Mouse (Mus musculus) liver, embryonic 16.5 days (tissue): ENCODE measurements around the gene Ppp6r1. TPM values are rescaled to one million over a fixed set of nuclear protein-coding genes. Genes with fewer than 3 reads are reported as not detected.

ENCODE experiments used
- ATAC-seq: fragments of 200-750 bp; cut with Nextera tagmentation; 2 replicates; pipeline ENCODE4 v1.8.0; 2017; ENCODE audit warnings: low read depth, mild to moderate bottlenecking, moderate number of reproducible peaks, moderate library complexity
- H3K27ac ChIP-seq: fragments of 300-500 bp; sonication (generic); 2 replicates; pipeline ENCODE4 v1.5.1; 2014; ENCODE audit warnings: mild to moderate bottlenecking, low read length
- H3K27me3 ChIP-seq: fragments of 300-500 bp; sonication (generic); 2 replicates; pipeline ENCODE4 v1.6.1; 2014; ENCODE audit warnings: low read depth, low read length, mixed read lengths; ENCODE audit not compliant: control insufficient read depth, insufficient read depth
- H3K36me3 ChIP-seq: fragments of 300-500 bp; sonication (generic); 2 replicates; pipeline ENCODE4 v1.6.1; 2014; ENCODE audit warnings: mild to moderate bottlenecking; ENCODE audit not compliant: control insufficient read depth, insufficient read depth
- H3K4me1 ChIP-seq: fragments of 300-500 bp; sonication (generic); 2 replicates; pipeline ENCODE4 v1.6.1; 2014; ENCODE audit warnings: low read depth, low read length, mixed read lengths; ENCODE audit not compliant: control insufficient read depth
- H3K4me2 ChIP-seq: fragments of 300-500 bp; sonication (generic); 2 replicates; pipeline ENCODE4 v1.6.1; 2014; ENCODE audit warnings: low read depth, low read length, mixed read lengths
- H3K4me3 ChIP-seq: fragments of 300-500 bp; sonication (generic); 2 replicates; pipeline ENCODE4 v1.5.1; 2014; ENCODE audit warnings: low read depth, mild to moderate bottlenecking, low read length
- H3K9ac ChIP-seq: fragments of 300-500 bp; sonication (generic); 2 replicates; pipeline ENCODE4 v1.6.1; 2014; ENCODE audit warnings: low read depth, low read length
- H3K9me3 ChIP-seq: fragments of 300-500 bp; sonication (generic); replicated peaks from 2 replicates; pipeline ENCODE4 v1.6.1; 2016; ENCODE audit warnings: low read length; ENCODE audit not compliant: control insufficient read depth
- WGBS: fragments of 180-500 bp; shearing (Covaris S2); extraction: QIAGEN DNeasy Blood & Tissue Kit; methylation state at CpG from one replicate; pipeline ENCODE4 v1.1.7; 2014; ENCODE audit not compliant: insufficient replicate concordance; 5-methylcytosine and 5-hydroxymethylcytosine counted together
- polyA plus RNA-seq: library from polyadenylated mRNA; unstranded; fragments of >200 nt; fragmentation: Nextera tagmentation; extraction: Ambion mirVana; gene quantifications from 2 replicates; pipeline ENCODE4 v1.2.1, GENCODE M21; 2015

Gene Ppp6r1
- polyA plus RNA-seq, 1 experiment from 2014 or later, result 3.4 TPM

- no peak for ATAC-seq
- Histone ChIP-seq H3K27ac (no peak overlapping the region), H3K4me2 (no peak overlapping the region), H3K4me3 (no peak overlapping the region), H3K4me1 (peaks cover 15% of the 10 kb centered on the region), H3K27me3 (no peaks in the 10 kb centered on the region), H3K9me3 (no peaks in the 10 kb centered on the region), H3K9ac (no peak overlapping the region), H3K36me3 (peaks cover 8% of the 10 kb centered on the region)
- 68% methylated on average over 2 of the region's 2 CpGs for WGBS
Measured at GRCm38 (mm10) chr7:4663742-4664141, 4.9 kb upstream of the Ppp6r1 start.

DNA sequence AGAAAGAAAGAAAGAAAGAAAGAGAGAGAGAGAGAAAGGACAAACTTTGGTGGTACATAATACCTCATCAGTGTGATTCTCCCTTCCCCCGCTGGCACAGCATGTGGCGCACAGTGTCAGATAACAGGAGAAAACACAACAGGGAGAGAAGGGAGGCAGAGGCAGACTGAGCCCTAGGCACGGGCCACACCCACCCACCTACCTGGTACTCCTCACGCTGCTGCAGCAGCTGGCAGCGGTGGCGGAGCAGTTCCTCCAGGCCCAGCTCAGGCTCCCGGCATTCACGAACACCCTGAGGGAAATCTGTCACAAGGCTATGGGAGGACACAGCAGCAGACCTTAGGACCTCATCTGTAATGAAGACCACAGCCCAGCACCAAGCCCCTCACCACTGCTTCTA lies 4.4 kb upstream of the Ppp6r1 start:
- H3K27ac ChIP-seq, result no peak overlapping the region
- 0 out of 2 replicates have a peak overlapping the region, but pooled peaks have one; percentile 1 for H3K9ac ChIP-seq
- H3K27me3 ChIP-seq, result no peaks in the 10 kb centered on the region
- no peak overlapping the region for H3K4me3 ChIP-seq
- no peak overlapping the region for H3K4me2 ChIP-seq
- WGBS, result 58% methylated on average over 8 of the region's 8 CpGs
- peaks cover 6% of the 10 kb centered on the region for H3K36me3 ChIP-seq
- no peaks in the 10 kb centered on the region for H3K9me3 ChIP-seq
- ATAC-seq, result no peak
- H3K4me1 ChIP-seq, result peaks cover 15% of the 10 kb centered on the region

GRCm38 (mm10) chr7:4659911-4660443 lies 1.2 kb upstream of the Ppp6r1 start:
- no peaks in the 10 kb centered on the region for H3K36me3 ChIP-seq
- H3K9ac ChIP-seq, result peak overlapping the region; percentile 98
- ATAC-seq, result no peak
- no peaks in the 10 kb centered on the region for H3K27me3 ChIP-seq
- H3K4me1 ChIP-seq, result peaks cover 43% of the 10 kb centered on the region
- peak overlapping the region; percentile 76 for H3K27ac ChIP-seq
- H3K4me3 ChIP-seq, result peak overlapping the region; percentile 98
- no peaks in the 10 kb centered on the region for H3K9me3 ChIP-seq
- WGBS, result 58% methylated on average over 3 of the region's 3 CpGs
- peak overlapping the region; percentile 94 for H3K4me2 ChIP-seq

- Histone ChIP-seq H3K9ac (peak overlapping the region; percentile 98), H3K4me3 (peak overlapping the region; percentile 98), H3K4me2 (peak overlapping the region; percentile 79), H3K36me3 (peaks cover 2% of the 10 kb centered on the region; the same call in 1 of the 2 replicates), H3K27me3 (no peaks in the 10 kb centered on the region), H3K9me3 (no peaks in the 10 kb centered on the region), H3K27ac (peak overlapping the region; percentile 91), H3K4me1 (peaks cover 54% of the 10 kb centered on the region)
- peak; percentile 27 for ATAC-seq
- WGBS, result under 1% methylated on average over 74 of the region's 78 CpGs
Measured at GRCm38 (mm10) chr7:4658128-4658907, 501 bp downstream of the Ppp6r1 start.

DNA sequence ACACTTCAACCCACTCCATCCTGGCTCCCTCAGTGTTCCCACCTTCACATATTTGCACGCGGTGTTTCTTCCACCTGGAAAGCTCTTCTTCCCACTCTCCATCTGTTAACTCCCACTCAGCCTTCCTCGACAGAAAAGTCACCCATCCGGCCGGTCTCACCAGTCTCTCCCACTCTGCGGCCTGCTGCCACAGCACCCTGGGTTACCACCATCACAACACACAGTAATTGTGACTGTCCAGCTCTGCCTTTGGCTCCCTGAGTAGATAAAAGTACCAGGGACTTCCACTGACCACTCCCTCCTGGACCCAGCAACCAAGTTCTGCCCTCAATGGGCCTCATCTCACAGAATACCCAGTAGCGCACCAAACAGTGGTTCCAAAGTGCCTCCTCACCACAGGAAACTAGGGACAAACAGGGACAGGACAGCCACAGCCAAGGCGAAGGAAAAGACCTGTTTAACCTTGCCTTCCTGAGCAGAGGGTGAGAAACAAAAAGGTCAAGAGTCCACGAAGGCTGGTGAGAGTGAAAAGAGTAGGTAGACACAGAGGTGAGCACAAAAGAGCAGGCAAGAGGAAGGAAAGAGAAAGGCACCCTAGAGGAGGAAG lies 1.2 kb downstream of the Ppp6r1 start:
- H3K4me2 ChIP-seq, result peak overlapping the region; percentile 79
- H3K27ac ChIP-seq, result peak overlapping the region; percentile 91
- H3K9ac ChIP-seq, result peak overlapping the region; percentile 98
- peak overlapping the region; percentile 98 for H3K4me3 ChIP-seq
- peaks cover 55% of the 10 kb centered on the region for H3K4me1 ChIP-seq
- H3K9me3 ChIP-seq, result no peaks in the 10 kb centered on the region
- no peaks in the 10 kb centered on the region for H3K27me3 ChIP-seq
- peaks cover 2% of the 10 kb centered on the region; the same call in 1 of the 2 replicates for H3K36me3 ChIP-seq
- ATAC-seq, result no peak
- 29% methylated on average over 9 of the region's 9 CpGs for WGBS

DNA sequence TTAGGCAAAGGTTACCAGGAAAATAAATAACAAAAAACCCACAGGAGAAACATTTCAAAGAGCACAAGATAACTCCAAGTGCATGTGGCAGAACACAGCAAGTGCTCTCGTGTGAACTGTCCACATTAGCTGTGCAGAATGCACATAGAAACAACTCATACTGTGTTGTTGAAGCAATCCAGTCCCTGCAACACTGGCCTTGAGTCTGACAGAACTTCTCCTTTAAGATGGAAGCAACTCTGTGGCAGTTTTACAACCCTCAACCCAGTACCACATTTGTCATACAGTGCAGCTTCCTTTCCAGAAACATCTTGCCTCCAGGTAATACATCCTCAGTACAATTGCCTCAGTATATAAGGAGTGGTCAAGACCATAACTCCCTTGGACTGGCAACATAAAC lies 2.0 kb downstream of the Ppp6r1 start:
- no peaks in the 10 kb centered on the region for H3K27me3 ChIP-seq
- H3K4me1 ChIP-seq, result peaks cover 62% of the 10 kb centered on the region
- H3K27ac ChIP-seq, result peak overlapping the region; percentile 91
- WGBS, result 17% methylated on average over 1 of the region's 1 CpGs
- peak overlapping the region; percentile 98 for H3K4me3 ChIP-seq
- ATAC-seq, result no peak
- peaks cover 4% of the 10 kb centered on the region; the same call in 1 of the 2 replicates for H3K36me3 ChIP-seq
- H3K4me2 ChIP-seq, result peak overlapping the region; percentile 79
- peak overlapping the region; percentile 98 for H3K9ac ChIP-seq
- no peaks in the 10 kb centered on the region for H3K9me3 ChIP-seq

- H3K4me2 ChIP-seq, result peak overlapping the region; percentile 79
- peak overlapping the region; percentile 41; the same call in 1 of the 2 replicates for H3K27ac ChIP-seq
- H3K4me3 ChIP-seq, result peak overlapping the region; percentile 4; the same call in 1 of the 2 replicates
- H3K27me3 ChIP-seq, result no peaks in the 10 kb centered on the region
- peaks cover 69% of the 10 kb centered on the region for H3K4me1 ChIP-seq
- no peak for ATAC-seq
- peaks cover 12% of the 10 kb centered on the region for H3K36me3 ChIP-seq
- no peaks in the 10 kb centered on the region; the same call in 1 of the 2 replicates for H3K9me3 ChIP-seq
- 63% methylated on average over 1 of the region's 1 CpGs for WGBS
- peak overlapping the region; percentile 28; the same call in 1 of the 2 replicates for H3K9ac ChIP-seq
Measured at GRCm38 (mm10) chr7:4655916-4656315, 2.9 kb downstream of the Ppp6r1 start.

- Histone ChIP-seq H3K27me3 (no peaks in the 10 kb centered on the region), H3K9ac (peak overlapping the region; percentile 28; the same call in 1 of the 2 replicates), H3K4me2 (peak overlapping the region; percentile 79), H3K4me3 (no peak overlapping the region), H3K36me3 (peaks cover 12% of the 10 kb centered on the region), H3K4me1 (peaks cover 69% of the 10 kb centered on the region), H3K9me3 (no peaks in the 10 kb centered on the region; the same call in 1 of the 2 replicates), H3K27ac (peak overlapping the region; percentile 41; the same call in 1 of the 2 replicates)
- ATAC-seq, result no peak
- WGBS, result 54% methylated on average over 4 of the region's 4 CpGs
Measured at GRCm38 (mm10) chr7:4655393-4655792, 3.4 kb downstream of the Ppp6r1 start.
